Mouse (Mus musculus) ES-Bruce4 (cell line): ENCODE data around the gene Abca3.

ENCODE experiments used
- CTCF ChIP-seq: IDR thresholded peaks from one replicate; pipeline ENCODE4 v1.8.1; 2011; ENCODE audit warnings: low read depth, low read length
- EP300 ChIP-seq: IDR thresholded peaks from 2 replicates; pipeline ENCODE4 v1.6.1; 2011; ENCODE audit warnings: low read depth, low read length; ENCODE audit not compliant: insufficient read depth
- POLR2A ChIP-seq: IDR thresholded peaks from one replicate; pipeline ENCODE4 v1.8.1; 2011; ENCODE audit warnings: low read length; ENCODE audit not compliant: insufficient read depth

DNA sequence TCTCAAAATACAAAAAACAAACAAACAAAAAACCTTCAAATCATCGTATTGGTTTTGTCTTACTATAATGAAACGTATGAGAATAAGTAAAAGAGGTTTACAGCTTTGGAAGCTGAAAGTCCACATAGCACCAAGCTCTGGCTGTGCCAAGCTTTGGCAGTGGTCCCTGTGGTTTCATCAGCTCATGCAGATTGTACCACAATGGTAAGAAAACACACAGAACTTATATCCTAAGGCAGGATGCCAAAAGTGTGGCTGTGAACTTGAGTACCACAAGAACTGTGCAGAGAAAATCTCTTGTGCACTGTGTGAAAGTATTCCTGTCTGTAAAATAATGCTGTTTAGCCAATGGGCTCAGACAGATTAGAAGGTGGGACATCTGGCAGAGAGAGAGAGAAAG is 2.6 kb upstream of the Abca3 start:
- TF ChIP-seq EP300 (no peak), POLR2A (no peak), CTCF (no peak)
